Mouse (Mus musculus) C2C12 (cell line): ENCODE results near the gene Gzmf.

Source experiments
- CEBPB ChIP-seq: IDR thresholded peaks from one replicate; pipeline ENCODE4 v1.6.1; 2011; ENCODE audit warnings: low read depth, mild to moderate bottlenecking, control low read depth, moderate library complexity
- CTCF ChIP-seq: IDR thresholded peaks from one replicate; pipeline ENCODE4 v1.5.1; 2011; ENCODE audit not compliant: control insufficient read depth, insufficient read depth, insufficient read length
- MAX ChIP-seq: IDR thresholded peaks from one replicate; pipeline ENCODE4 v1.6.1; 2011; ENCODE audit warnings: mild to moderate bottlenecking, control low read depth
- MYOG ChIP-seq: IDR thresholded peaks from one replicate; pipeline ENCODE4 v1.6.1; 2011; ENCODE audit not compliant: control insufficient read depth, insufficient read length; ENCODE audit errors: extremely low read depth
- USF1 ChIP-seq: IDR thresholded peaks from one replicate; pipeline ENCODE4 v1.6.1; 2011; ENCODE audit warnings: low read depth, mild to moderate bottlenecking, control low read depth, moderate library complexity

DNA sequence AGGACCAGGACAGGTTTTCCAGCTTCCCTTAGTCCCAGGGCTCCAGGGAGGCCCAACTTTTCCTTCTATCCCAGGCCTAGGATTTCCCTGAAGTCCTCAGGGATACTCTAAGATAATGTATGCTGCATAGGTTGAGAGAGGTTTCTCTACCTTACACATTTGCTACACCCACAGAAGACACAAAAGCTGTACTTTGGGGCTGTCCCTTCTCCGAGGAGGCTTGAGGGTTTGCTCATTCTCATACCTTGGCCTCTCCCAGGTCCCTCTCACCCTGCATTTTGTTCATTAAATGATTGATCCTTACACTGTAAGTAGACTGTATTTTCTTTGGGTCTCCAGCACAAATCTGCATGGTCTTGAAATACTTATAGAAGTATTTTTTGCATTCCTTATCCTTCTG, 5.6 kb downstream of the Gzmf start:
- no peak for TF ChIP-seq MAX
- no peak for TF ChIP-seq CTCF
- TF ChIP-seq MYOG = no peak
- TF ChIP-seq USF1 = no peak
- TF ChIP-seq CEBPB = no peak
